ENCODE assay signal across 10 mouse cellular contexts in genomic region chr11:77792566-77792909, GRCm38 (mm10). TPM values are rescaled to one million over a fixed set of nuclear protein-coding genes. Genes with fewer than 3 reads are reported as not detected.
DNase-seq lines count a peak whose midpoint lies in the region; ATAC-seq and TF ChIP-seq lines count a peak whose summit lies in the region.
"Had no signal": no experiment of that assay in that cellular context is flagged by ENCODE, and none has a peak within 500 bp of the region (broad histone marks: within the 10 kb centered on the region; RNA-seq: fewer than 3 reads in every experiment).

No protein-coding gene starts in this region.

- peak overlapping the region; percentile 89 for H3K27ac ChIP-seq in heart, embryonic 12.5 days (ENCODE audit: poor library complexity, severe bottlenecking)
- peak overlapping the region; percentile 83 for H3K27ac ChIP-seq in forebrain, embryonic 12.5 days
- peak overlapping the region; percentile 30 for H3K27ac ChIP-seq in liver, embryonic 14.5 days

- H3K4me3 ChIP-seq in heart, embryonic 12.5 days = no peak overlapping the region
- H3K4me3 ChIP-seq in forebrain, embryonic 12.5 days (replicated peaks) = no peak overlapping the region
- H3K4me3 ChIP-seq in liver, embryonic 14.5 days (ENCODE audit: insufficient read depth in 1 of 2, low read depth in 2 of 2, low read length in 2 of 2) = no peak overlapping the region

- H3K27me3 ChIP-seq in heart, embryonic 12.5 days (replicated peaks) = no peaks in the 10 kb centered on the region
- no peaks in the 10 kb centered on the region for H3K27me3 ChIP-seq in forebrain, embryonic 12.5 days
- H3K27me3 ChIP-seq in liver, embryonic 14.5 days (ENCODE audit: control insufficient read depth, insufficient read depth, low read length) = no peaks in the 10 kb centered on the region

- 66% methylated on average over 7 of the region's 7 CpGs for WGBS in heart, embryonic 12.5 days
- 67% methylated on average over 7 of the region's 7 CpGs for WGBS in forebrain, embryonic 12.5 days
- WGBS in liver, embryonic 14.5 days (ENCODE audit: insufficient replicate concordance) = 64% methylated on average over 7 of the region's 7 CpGs

- peak overlapping the region; percentile 88; the same call in 1 of the 2 replicates for H3K4me2 ChIP-seq in heart, embryonic 12.5 days
- peak overlapping the region; percentile 59; the same call in 1 of the 2 replicates for H3K4me2 ChIP-seq in forebrain, embryonic 12.5 days
- peak overlapping the region; percentile 92; the same call in 1 of the 2 replicates for H3K4me2 ChIP-seq in liver, embryonic 14.5 days (ENCODE audit: low read depth)

- intact Hi-C loops in heart, postnatal 25 days (cut with DNase I) = loop anchor here (2.0 kb wide), 2 partner anchors 24 to 30 kb away; partner anchors contain the start of gene Myo18a

- H3K4me1 ChIP-seq in heart, embryonic 12.5 days (replicated peaks) = peaks cover 43% of the 10 kb centered on the region
- peaks cover 37% of the 10 kb centered on the region for H3K4me1 ChIP-seq in forebrain, embryonic 12.5 days
- H3K4me1 ChIP-seq in liver, embryonic 14.5 days (replicated peaks; ENCODE audit: control insufficient read depth in 2 of 2, insufficient read depth in 2 of 2, low read length in 1 of 2) = peaks cover 33 to 45% of the 10 kb centered on the region in 2 experiments

- H3K9ac ChIP-seq in heart, embryonic 12.5 days = no peak overlapping the region; the same call in 1 of the 2 replicates
- peak overlapping the region; percentile 4; the same call in 1 of the 2 replicates for H3K9ac ChIP-seq in forebrain, embryonic 12.5 days
- no peak overlapping the region for H3K9ac ChIP-seq in liver, embryonic 14.5 days (replicated peaks)

- TF ChIP-seq EP300 in liver, embryonic 14.5 days (IDR thresholded peaks at IDR 0.05; ENCODE audit: low read depth) = no peak

- no peak for DNase-seq in heart, postnatal 25 days (ENCODE audit: low spot score)
- peak; percentile 33 for DNase-seq in 3134 (ENCODE audit: extremely low read depth, insufficient read length, low spot score)
- DNase-seq in liver, embryonic 14.5 days (ENCODE audit: low read depth in 3 of 3, low spot score in 3 of 3) = no peak
- no peak for DNase-seq in adrenal gland, adult 8-10 months
- no peak for DNase-seq in adrenal gland, postnatal 14 days
- no peak for DNase-seq in embryo, embryonic 10 days (ENCODE audit: low spot score)

- ATAC-seq in heart, embryonic 12.5 days (ENCODE audit: insufficient number of reproducible peaks, low FRiP score) = no peak
- no peak for ATAC-seq in forebrain, embryonic 12.5 days (ENCODE audit: low FRiP score)
- no peak for ATAC-seq in liver, embryonic 14.5 days (ENCODE audit: insufficient read depth)

- TF ChIP-seq CTCF in liver, embryonic 14.5 days (IDR thresholded peaks at IDR 0.05; ENCODE audit: low read depth) = no peak

- no peaks in the 10 kb centered on the region for H3K36me3 ChIP-seq in heart, embryonic 12.5 days
- H3K36me3 ChIP-seq in forebrain, embryonic 12.5 days (replicated peaks) = no peaks in the 10 kb centered on the region
- H3K36me3 ChIP-seq in liver, embryonic 14.5 days (replicated peaks; ENCODE audit: control insufficient read depth, insufficient read depth, low read depth) = no peaks in the 10 kb centered on the region

- H3K9me3 ChIP-seq in heart, embryonic 12.5 days (replicated peaks) = no peaks in the 10 kb centered on the region
- H3K9me3 ChIP-seq in forebrain, embryonic 12.5 days = no peaks in the 10 kb centered on the region
- no peaks in the 10 kb centered on the region for H3K9me3 ChIP-seq in liver, embryonic 14.5 days (ENCODE audit: control insufficient read depth, low read length)
- H3K9me3 ChIP-seq: G1E had no signal

RNA-seq across cellular contexts. Expression of gene Gm10277, which starts 5.0 kb away (rescaled TPM):
- 1.2 and 1.5 TPM in 2 replicates for polyA plus RNA-seq in heart, embryonic 12.5 days (2016; fragmentation: Nextera tagmentation; extraction: Ambion mirVana)
- total RNA-seq in heart, postnatal 25 days (2021) = not detected
- 2.1 and 2.9 TPM in 2 replicates for polyA plus RNA-seq in forebrain, embryonic 12.5 days (2016; fragmentation: Nextera tagmentation; extraction: Ambion mirVana)
- not detected in 2 replicates for polyA plus RNA-seq in liver, embryonic 14.5 days (2012; rRNA removed)
- 0.11 and 0.18 TPM in 2 replicates for polyA plus RNA-seq in liver, embryonic 14.5 days (2014; fragmentation: Nextera tagmentation; extraction: Ambion mirVana)
- total RNA-seq in adrenal gland, adult 8-10 months (2022) = not detected
- not detected in 2 replicates for total RNA-seq in adrenal gland, postnatal 14 days (2021)
- total RNA-seq: layer of hippocampus, postnatal 14 days had no signal
- polyA plus RNA-seq: G1E had no signal

RNA-seq across cellular contexts. Expression of gene Myo18a, which starts 29.5 kb away (rescaled TPM):
- 154 and 164 TPM in 2 replicates for polyA plus RNA-seq in heart, embryonic 12.5 days (2016; fragmentation: Nextera tagmentation; extraction: Ambion mirVana)
- total RNA-seq in heart, postnatal 25 days (2021) = 100 to 1,000 TPM; 273 to 280 TPM
- polyA plus RNA-seq in forebrain, embryonic 12.5 days (2016; fragmentation: Nextera tagmentation; extraction: Ambion mirVana) = 49.4 and 56.7 TPM in 2 replicates
- 10.6 and 15.4 TPM in 2 replicates for polyA plus RNA-seq in liver, embryonic 14.5 days (2012; rRNA removed)
- polyA plus RNA-seq in liver, embryonic 14.5 days (2014; fragmentation: Nextera tagmentation; extraction: Ambion mirVana) = 13.5 and 14.3 TPM in 2 replicates
- 100 to 1,000 TPM in 2 of 4 experiments, 10 to 100 TPM in 2; 61.9 to 158 (median 94.7) TPM for total RNA-seq in adrenal gland, adult 8-10 months (2022)
- total RNA-seq in adrenal gland, postnatal 14 days (2021) = 57.6 and 62.5 TPM in 2 replicates

Comparison
In these comparisons a context has a peak if more than half of its experiments do, and no peak if none do; other contexts are left out.
1. H3K27ac ChIP-seq: peak in every context shown above with its lines; median percentile 89 in heart, embryonic 12.5 days; 83 in forebrain, embryonic 12.5 days; 30 in liver, embryonic 14.5 days.